Mouse (Mus musculus) C2C12 (cell line): ENCODE data around the gene Ptpra. TPM values are rescaled to one million over a fixed set of nuclear protein-coding genes. Genes with fewer than 3 reads are reported as not detected.

ENCODE experiments used
- H3K27me3 ChIP-seq: one replicate; pipeline ENCODE4 v1.6.1; 2011; ENCODE audit not compliant: control insufficient read depth, insufficient read depth, insufficient read length
- H3K36me3 ChIP-seq: one replicate; pipeline ENCODE4 v1.6.1; 2011; ENCODE audit not compliant: control insufficient read depth, insufficient read depth
- H3K4me3 ChIP-seq: one replicate; pipeline ENCODE4 v1.5.1; 2011; ENCODE audit warnings: mild to moderate bottlenecking, control low read depth; ENCODE audit not compliant: poor library complexity, insufficient read depth, severe bottlenecking
- H3K79me2 ChIP-seq: one replicate; pipeline ENCODE4 v1.6.1; 2011; ENCODE audit not compliant: control insufficient read depth, insufficient read depth
- H3K79me3 ChIP-seq: one replicate; pipeline ENCODE4 v1.6.1; 2011; ENCODE audit warnings: low read depth, control low read depth
- H3ac ChIP-seq: one replicate; pipeline ENCODE3; 2011; ENCODE audit warnings: low read depth; ENCODE audit not compliant: control insufficient read depth, insufficient read length
- CEBPB ChIP-seq: IDR thresholded peaks from one replicate; pipeline ENCODE4 v1.6.1; 2011; ENCODE audit warnings: low read depth, mild to moderate bottlenecking, control low read depth, moderate library complexity
- CTCF ChIP-seq: IDR thresholded peaks from one replicate; pipeline ENCODE4 v1.5.1; 2011; ENCODE audit not compliant: control insufficient read depth, insufficient read depth, insufficient read length
- FOSL1 ChIP-seq: IDR thresholded peaks from one replicate; pipeline ENCODE4 v1.8.0; 2011; ENCODE audit warnings: mild to moderate bottlenecking, low read length; ENCODE audit not compliant: poor library complexity, insufficient read depth, severe bottlenecking
- MAX ChIP-seq: IDR thresholded peaks from one replicate; pipeline ENCODE4 v1.6.1; 2011; ENCODE audit warnings: mild to moderate bottlenecking, control low read depth
- MYOD1 ChIP-seq: IDR thresholded peaks from one replicate; pipeline ENCODE4 v1.6.1; 2011; ENCODE audit warnings: low read depth; ENCODE audit not compliant: control insufficient read depth, insufficient read length
- MYOG ChIP-seq: IDR thresholded peaks from one replicate; pipeline ENCODE4 v1.6.1; 2011; ENCODE audit not compliant: control insufficient read depth, insufficient read length; ENCODE audit errors: extremely low read depth
- USF1 ChIP-seq: IDR thresholded peaks from one replicate; pipeline ENCODE4 v1.6.1; 2011; ENCODE audit warnings: low read depth, mild to moderate bottlenecking, control low read depth, moderate library complexity
- polyA plus RNA-seq: library from polyadenylated mRNA; unstranded; fragments of >200 nt; fragmentation: generic; extraction: Trizol; gene quantifications from one replicate; pipeline ENCODE4 v1.2.1, GENCODE M21; 2012; ENCODE audit warnings: missing spikeins

Ptpra gene
- polyA plus RNA-seq, 1 experiment = 31.6 TPM

- no peaks in the 10 kb centered on the region for H3K79me3 ChIP-seq
- TF ChIP-seq CTCF (no peak), MYOG (no peak), USF1 (no peak), MAX (no peak), FOSL1 (no peak), CEBPB (no peak)
- no peaks in the 10 kb centered on the region for H3K79me2 ChIP-seq
- H3K36me3 ChIP-seq = peaks cover 40% of the 10 kb centered on the region
- no peak overlapping the region for H3K4me3 ChIP-seq
- no peak overlapping the region for H3ac ChIP-seq
- no peaks in the 10 kb centered on the region for H3K27me3 ChIP-seq
These were observed 82.1 kb downstream of the Ptpra start for GRCm38 (mm10) chr2:130532201-130532600.

- Histone ChIP-seq H3K79me3 (no peaks in the 10 kb centered on the region), H3ac (no peak overlapping the region), H3K36me3 (peaks cover 65% of the 10 kb centered on the region), H3K27me3 (no peaks in the 10 kb centered on the region), H3K79me2 (no peaks in the 10 kb centered on the region), H3K4me3 (no peak overlapping the region)
- TF ChIP-seq CEBPB (no peak), MYOG (no peak)
These were observed 84.9 kb downstream of the Ptpra start for GRCm38 (mm10) chr2:130535017-130535416.

GRCm38 (mm10) chr2:130536890-130537289, 86.8 kb downstream of the Ptpra start:
- Histone ChIP-seq H3K79me3 (no peaks in the 10 kb centered on the region), H3K36me3 (peaks cover 80% of the 10 kb centered on the region)

GRCm38 (mm10) chr2:130538876-130539546, 88.9 kb downstream of the Ptpra start:
- peaks cover 82% of the 10 kb centered on the region for H3K36me3 ChIP-seq
- no peaks in the 10 kb centered on the region for H3K27me3 ChIP-seq

More at GRCm38 (mm10) chr2:130536890-130537289, 86.8 kb downstream of the Ptpra start:
- no peaks in the 10 kb centered on the region for H3K27me3 ChIP-seq
- no peak for TF ChIP-seq MAX
- TF ChIP-seq USF1 = no peak
- TF ChIP-seq CTCF = no peak
- no peak for TF ChIP-seq CEBPB
- H3ac ChIP-seq = no peak overlapping the region
- H3K79me2 ChIP-seq = no peaks in the 10 kb centered on the region
- H3K4me3 ChIP-seq = no peak overlapping the region

GRCm38 (mm10) chr2:130540266-130540665, 90.2 kb downstream of the Ptpra start:
- no peaks in the 10 kb centered on the region for H3K27me3 ChIP-seq
- peaks cover 86% of the 10 kb centered on the region for H3K36me3 ChIP-seq
- no peak overlapping the region for H3K4me3 ChIP-seq
- no peaks in the 10 kb centered on the region for H3K79me3 ChIP-seq
- no peaks in the 10 kb centered on the region for H3K79me2 ChIP-seq
- H3ac ChIP-seq = no peak overlapping the region
- TF ChIP-seq USF1 = no peak
- TF ChIP-seq MYOG = no peak
- no peak for TF ChIP-seq CEBPB
- no peak for TF ChIP-seq MAX
- TF ChIP-seq FOSL1 = no peak
- no peak for TF ChIP-seq CTCF
- TF ChIP-seq MYOD1 = no peak

More at GRCm38 (mm10) chr2:130538876-130539546, 88.9 kb downstream of the Ptpra start:
- Histone ChIP-seq H3K4me3 (no peak overlapping the region), H3ac (no peak overlapping the region), H3K79me3 (no peaks in the 10 kb centered on the region), H3K79me2 (no peaks in the 10 kb centered on the region)
- no peak for TF ChIP-seq MAX
- no peak for TF ChIP-seq MYOG

GRCm38 (mm10) chr2:130546957-130547356, 96.9 kb downstream of the Ptpra start:
- no peak for TF ChIP-seq FOSL1
- TF ChIP-seq USF1 = no peak
- TF ChIP-seq MYOD1 = no peak
- no peak for TF ChIP-seq CEBPB
- no peak for TF ChIP-seq CTCF
- TF ChIP-seq MAX = no peak
- no peak for TF ChIP-seq MYOG
- Histone ChIP-seq H3K79me3 (no peaks in the 10 kb centered on the region), H3K27me3 (no peaks in the 10 kb centered on the region), H3K4me3 (no peak overlapping the region), H3ac (no peak overlapping the region), H3K36me3 (peaks cover 74% of the 10 kb centered on the region), H3K79me2 (no peaks in the 10 kb centered on the region)
